Mouse (Mus musculus) stomach, embryonic 15.5 days (tissue): ENCODE results near the gene Sdk2. TPM values are rescaled to one million over a fixed set of nuclear protein-coding genes. Genes with fewer than 3 reads are reported as not detected.

ENCODE experiments used
- ATAC-seq: fragments of 200-750 bp; cut with Nextera tagmentation; 2 replicates; pipeline ENCODE4 v1.8.0; 2017; ENCODE audit warnings: low read depth, moderate number of reproducible peaks, moderate TSS enrichment; ENCODE audit not compliant: insufficient read depth, low FRiP score
- H3K27ac ChIP-seq: fragments of 300-500 bp; sonication (generic); 2 replicates; pipeline ENCODE4 v1.5.1; 2015; ENCODE audit warnings: mild to moderate bottlenecking, inconsistent platforms
- H3K27me3 ChIP-seq: fragments of 300-500 bp; sonication (generic); replicated peaks from 2 replicates; pipeline ENCODE4 v1.6.1; 2015; ENCODE audit warnings: inconsistent platforms
- H3K36me3 ChIP-seq: fragments of 300-500 bp; sonication (generic); 2 replicates; pipeline ENCODE4 v1.6.1; 2015; ENCODE audit warnings: inconsistent platforms
- H3K4me1 ChIP-seq: fragments of 300-500 bp; sonication (generic); 2 replicates; pipeline ENCODE4 v1.6.1; 2015; ENCODE audit warnings: inconsistent platforms
- H3K4me2 ChIP-seq: fragments of 300-500 bp; sonication (generic); 2 replicates; pipeline ENCODE4 v1.6.1; 2015; ENCODE audit warnings: mild to moderate bottlenecking, inconsistent platforms
- H3K4me3 ChIP-seq: fragments of 300-500 bp; sonication (generic); replicated peaks from 2 replicates; pipeline ENCODE4 v1.5.1; 2015; ENCODE audit warnings: inconsistent platforms
- H3K9ac ChIP-seq: fragments of 300-500 bp; sonication (generic); 2 replicates; pipeline ENCODE4 v1.6.1; 2015; ENCODE audit warnings: inconsistent platforms
- H3K9me3 ChIP-seq: fragments of 300-500 bp; sonication (generic); 2 replicates; pipeline ENCODE4 v1.6.1; 2016; ENCODE audit warnings: inconsistent platforms
- WGBS: fragments of 180-500 bp; shearing (Covaris S2); methylation state at CpG from one replicate; pipeline ENCODE4 v1.1.7; 2015; 5-methylcytosine and 5-hydroxymethylcytosine counted together
- polyA plus RNA-seq: library from polyadenylated mRNA; unstranded; fragments of >200 nt; fragmentation: Nextera tagmentation; extraction: Ambion mirVana; gene quantifications from 2 replicates; pipeline ENCODE4 v1.2.1, GENCODE M21; 2015

The Sdk2 gene
- polyA plus RNA-seq, 1 experiment from 2014 or later: 3.0 TPM

DNA sequence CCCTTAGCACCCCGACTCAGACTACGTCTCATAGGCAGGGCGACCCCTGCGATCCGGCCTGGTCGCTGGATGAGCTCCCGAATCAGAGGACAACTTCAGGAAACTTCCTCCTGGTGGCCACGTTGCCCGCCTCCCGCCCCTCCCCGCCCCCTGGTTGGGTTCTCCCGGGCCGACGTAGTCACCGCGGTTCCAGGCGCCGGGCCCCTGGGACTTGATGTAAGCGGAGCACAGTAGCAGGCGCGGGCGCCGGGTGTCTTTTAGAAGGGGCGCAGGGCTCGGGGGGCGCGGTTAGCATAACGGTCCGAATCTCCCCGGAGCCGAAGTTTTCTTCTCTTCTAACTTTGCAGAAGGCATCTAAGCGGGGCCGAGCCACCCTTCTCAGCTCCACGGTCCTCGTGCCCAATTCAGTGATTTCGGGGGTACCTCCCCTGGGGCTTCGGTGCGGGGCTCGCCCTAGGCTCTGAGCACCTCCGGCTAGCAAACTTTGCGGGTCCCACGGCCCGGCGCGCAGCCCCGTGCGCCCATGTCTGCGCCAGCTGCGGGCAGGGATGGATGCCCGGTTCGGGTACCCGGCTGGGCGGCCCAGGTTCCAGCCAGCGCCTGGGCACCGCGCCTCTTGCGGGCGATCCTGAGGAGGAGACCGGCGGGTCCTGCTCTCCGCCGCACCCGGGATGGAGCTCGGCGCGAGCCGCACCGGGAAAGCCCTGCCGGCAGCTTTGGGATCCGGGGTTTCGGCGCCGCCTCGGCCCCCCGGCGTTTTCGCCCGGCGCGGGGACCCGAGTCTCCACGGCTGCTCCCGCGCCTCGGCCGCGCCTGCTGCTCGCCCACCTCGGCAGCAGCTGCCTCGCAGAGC, 522 bp downstream of the Sdk2 start:
- under 1% methylated on average over 88 of the region's 90 CpGs for WGBS
- ATAC-seq: peak; percentile 12; the same call in 1 of the 2 replicates
- Histone ChIP-seq H3K4me2 (peak overlapping the region; percentile 98), H3K4me1 (peaks cover 28% of the 10 kb centered on the region), H3K27ac (peak overlapping the region; percentile 86), H3K9ac (peak overlapping the region; percentile 69), H3K27me3 (peaks cover 29% of the 10 kb centered on the region), H3K9me3 (no peaks in the 10 kb centered on the region), H3K36me3 (no peaks in the 10 kb centered on the region), H3K4me3 (peak overlapping the region; percentile 60)

GRCm38 (mm10) chr11:114065596-114065995, 1.2 kb downstream of the Sdk2 start:
- Histone ChIP-seq H3K4me1 (peaks cover 28% of the 10 kb centered on the region), H3K27ac (no peak overlapping the region), H3K36me3 (no peaks in the 10 kb centered on the region), H3K9ac (peak overlapping the region; percentile 17; the same call in 1 of the 2 replicates), H3K27me3 (peaks cover 29% of the 10 kb centered on the region), H3K9me3 (no peaks in the 10 kb centered on the region), H3K4me3 (peak overlapping the region; percentile 60), H3K4me2 (peak overlapping the region; percentile 98)
- 2% methylated on average over 19 of the region's 19 CpGs for WGBS
- ATAC-seq: no peak

DNA sequence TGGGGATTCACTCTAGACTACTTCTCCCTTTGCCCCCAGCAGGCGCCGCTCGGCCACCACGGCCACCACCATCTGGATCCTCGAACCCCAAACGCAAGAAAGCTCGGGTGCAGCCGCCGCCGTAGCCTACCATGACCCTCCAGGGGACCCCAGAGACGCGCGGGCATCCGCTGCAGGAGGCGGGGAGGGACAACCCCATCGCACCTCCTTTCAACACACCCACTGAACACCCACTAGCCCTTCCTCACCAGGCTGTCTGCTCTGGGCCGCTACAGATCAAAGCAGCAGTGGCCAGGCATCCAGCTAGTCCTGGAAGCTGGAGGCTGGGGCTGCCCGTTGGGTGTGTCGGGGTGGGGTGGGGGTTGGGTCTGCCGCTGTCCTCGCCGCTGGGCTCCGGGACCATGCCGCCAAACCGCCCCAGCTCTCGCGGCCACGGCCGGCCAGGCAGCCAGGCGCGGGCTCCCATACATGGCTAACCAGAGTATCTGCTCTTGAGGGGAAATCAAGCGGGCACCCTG, 1.9 kb downstream of the Sdk2 start:
- Histone ChIP-seq H3K9ac (peak overlapping the region; percentile 17; the same call in 1 of the 2 replicates), H3K9me3 (no peaks in the 10 kb centered on the region), H3K4me1 (peaks cover 28% of the 10 kb centered on the region), H3K36me3 (no peaks in the 10 kb centered on the region), H3K27ac (no peak overlapping the region), H3K4me3 (peak overlapping the region; percentile 60), H3K4me2 (peak overlapping the region; percentile 98), H3K27me3 (peaks cover 26% of the 10 kb centered on the region)
- WGBS: under 1% methylated on average over 32 of the region's 32 CpGs
- ATAC-seq: no peak

DNA sequence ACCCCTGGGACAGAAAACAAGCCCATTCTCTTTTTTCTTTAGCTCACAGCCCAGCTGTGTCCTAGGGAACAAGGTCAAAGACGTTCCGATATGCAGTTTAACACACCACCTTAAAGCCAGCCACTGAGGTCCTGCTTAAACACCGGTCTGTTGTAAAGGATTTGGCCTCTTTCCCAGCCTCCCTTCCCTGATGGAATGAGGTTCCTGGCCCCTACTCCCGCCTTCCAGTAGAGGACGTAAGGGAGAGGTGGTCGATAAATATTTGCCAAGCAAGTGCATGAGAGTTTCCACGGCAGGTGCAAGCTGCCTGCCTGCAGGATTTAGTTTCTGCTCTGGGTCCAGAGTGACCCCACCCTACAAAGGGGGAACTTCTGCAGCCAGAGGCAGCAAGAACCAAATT, 4.9 kb downstream of the Sdk2 start:
- no peak overlapping the region for H3K9ac ChIP-seq
- H3K36me3 ChIP-seq: no peaks in the 10 kb centered on the region
- WGBS: 25% methylated on average over 7 of the region's 7 CpGs
- ATAC-seq: peak; percentile 19; the same call in 1 of the 2 replicates
- no peaks in the 10 kb centered on the region for H3K9me3 ChIP-seq
- no peak overlapping the region for H3K27ac ChIP-seq
- no peak overlapping the region for H3K4me3 ChIP-seq
- peaks cover 17% of the 10 kb centered on the region for H3K27me3 ChIP-seq
- H3K4me1 ChIP-seq: peaks cover 20% of the 10 kb centered on the region
- no peak overlapping the region for H3K4me2 ChIP-seq

- no peak overlapping the region for H3K27ac ChIP-seq
- no peak overlapping the region for H3K4me3 ChIP-seq
- H3K4me1 ChIP-seq: peaks cover 18% of the 10 kb centered on the region
- ATAC-seq: no peak
- H3K27me3 ChIP-seq: peaks cover 14% of the 10 kb centered on the region
- H3K4me2 ChIP-seq: no peak overlapping the region
- H3K9ac ChIP-seq: no peak overlapping the region
- 60% methylated on average over 2 of the region's 2 CpGs for WGBS
- no peaks in the 10 kb centered on the region for H3K36me3 ChIP-seq
- no peaks in the 10 kb centered on the region for H3K9me3 ChIP-seq
These were observed 5.6 kb downstream of the Sdk2 start for GRCm38 (mm10) chr11:114061265-114061664.

GRCm38 (mm10) chr11:114056351-114056750, 10.5 kb downstream of the Sdk2 start:
- Histone ChIP-seq H3K27ac (no peak overlapping the region), H3K36me3 (no peaks in the 10 kb centered on the region), H3K9ac (no peak overlapping the region), H3K27me3 (no peaks in the 10 kb centered on the region), H3K4me1 (0 out of 2 replicates have a peak, but pooled peaks cover under 1% of the 10 kb centered on the region), H3K9me3 (no peaks in the 10 kb centered on the region), H3K4me2 (no peak overlapping the region), H3K4me3 (no peak overlapping the region)
- no peak for ATAC-seq
- 40% methylated on average over 2 of the region's 2 CpGs for WGBS

GRCm38 (mm10) chr11:114054581-114055315, 12.1 kb downstream of the Sdk2 start:
- Histone ChIP-seq H3K9ac (no peak overlapping the region), H3K27me3 (no peaks in the 10 kb centered on the region), H3K4me2 (no peak overlapping the region), H3K27ac (no peak overlapping the region), H3K36me3 (no peaks in the 10 kb centered on the region), H3K4me1 (0 out of 2 replicates have a peak, but pooled peaks cover 2% of the 10 kb centered on the region), H3K9me3 (no peaks in the 10 kb centered on the region), H3K4me3 (no peak overlapping the region)
- ATAC-seq: no peak
- 71% methylated on average over 17 of the region's 17 CpGs for WGBS

DNA sequence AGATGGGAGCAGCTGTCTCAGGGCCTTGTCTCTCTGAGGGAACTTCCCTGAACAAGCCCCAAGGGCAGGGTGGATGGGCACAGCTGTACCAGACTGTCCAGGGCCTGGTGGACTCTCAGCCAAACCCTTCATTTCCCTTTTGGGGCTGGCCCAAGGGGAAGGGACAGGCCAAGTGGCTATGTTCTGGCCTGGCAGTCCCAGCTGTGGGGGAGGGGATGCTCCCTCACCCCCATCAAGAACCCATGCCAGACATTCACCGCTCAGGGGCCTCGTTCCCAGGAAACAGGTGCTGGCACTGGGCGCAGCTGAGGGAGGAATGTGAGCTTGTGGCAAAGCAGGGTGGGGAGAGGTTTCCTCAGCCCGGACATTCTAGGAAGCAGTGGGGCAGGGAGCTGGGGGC, 15.5 kb downstream of the Sdk2 start:
- H3K27ac ChIP-seq: no peak overlapping the region
- no peak overlapping the region for H3K4me2 ChIP-seq
- no peaks in the 10 kb centered on the region for H3K27me3 ChIP-seq
- H3K4me1 ChIP-seq: peaks cover 10% of the 10 kb centered on the region; the same call in 1 of the 2 replicates
- no peaks in the 10 kb centered on the region for H3K36me3 ChIP-seq
- 52% methylated on average over 4 of the region's 4 CpGs for WGBS
- ATAC-seq: no peak
- H3K9me3 ChIP-seq: no peaks in the 10 kb centered on the region
- H3K4me3 ChIP-seq: no peak overlapping the region
- H3K9ac ChIP-seq: no peak overlapping the region

DNA sequence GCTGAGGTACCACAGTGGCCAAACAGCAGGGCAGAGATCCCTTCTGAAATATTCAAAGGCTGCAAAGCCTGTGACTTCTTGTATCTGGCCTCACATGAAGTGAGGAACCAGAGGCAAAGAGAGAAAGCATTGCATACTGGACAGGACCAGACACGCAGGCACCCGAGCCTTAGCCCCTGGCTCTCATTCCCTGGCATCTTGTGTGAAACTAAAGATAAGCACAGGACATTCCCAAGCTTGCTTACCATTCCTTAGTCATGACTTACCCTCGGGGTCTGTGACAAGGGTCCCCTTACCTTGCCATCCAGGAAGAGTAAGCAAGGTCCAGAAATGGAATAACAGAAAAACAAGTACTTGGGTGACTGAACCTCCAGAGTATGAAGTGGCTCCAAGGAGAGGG, 16.3 kb downstream of the Sdk2 start:
- H3K4me2 ChIP-seq: no peak overlapping the region
- WGBS: 71% methylated on average over 3 of the region's 3 CpGs
- H3K9me3 ChIP-seq: no peaks in the 10 kb centered on the region
- no peak for ATAC-seq
- no peaks in the 10 kb centered on the region for H3K36me3 ChIP-seq
- no peak overlapping the region for H3K9ac ChIP-seq
- peaks cover 10% of the 10 kb centered on the region; the same call in 1 of the 2 replicates for H3K4me1 ChIP-seq
- no peaks in the 10 kb centered on the region for H3K27me3 ChIP-seq
- no peak overlapping the region for H3K4me3 ChIP-seq
- H3K27ac ChIP-seq: no peak overlapping the region

DNA sequence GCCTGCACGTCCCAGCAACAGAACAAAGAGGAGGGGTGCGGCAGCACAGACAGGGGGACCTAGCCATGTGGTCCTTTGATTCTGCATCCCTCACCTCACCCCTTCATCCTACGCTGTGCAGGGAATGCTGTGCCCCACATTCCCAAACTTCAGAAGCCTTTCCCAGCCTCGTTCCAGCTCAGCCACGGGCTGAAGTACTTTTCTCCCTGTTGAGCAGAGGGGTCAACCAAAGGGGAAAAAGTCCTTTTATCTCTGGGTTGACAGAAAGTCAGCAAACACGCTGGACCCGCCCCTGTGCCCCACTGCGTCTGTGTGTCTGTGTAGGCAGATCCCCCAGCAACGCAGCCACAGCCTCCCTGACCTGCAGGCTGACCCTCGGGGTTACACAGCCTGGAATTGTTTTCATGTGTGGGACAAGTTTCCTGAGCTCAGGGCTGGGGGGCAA, 18.9 kb downstream of the Sdk2 start:
- Histone ChIP-seq H3K9ac (no peak overlapping the region), H3K36me3 (no peaks in the 10 kb centered on the region), H3K4me3 (no peak overlapping the region), H3K9me3 (no peaks in the 10 kb centered on the region), H3K27me3 (no peaks in the 10 kb centered on the region), H3K4me2 (0 out of 2 replicates have a peak overlapping the region, but pooled peaks have one; percentile 11), H3K4me1 (peaks cover 10% of the 10 kb centered on the region; the same call in 1 of the 2 replicates), H3K27ac (no peak overlapping the region)
- peak; percentile 44; the same call in 1 of the 2 replicates for ATAC-seq
- WGBS: 8% methylated on average over 10 of the region's 10 CpGs

GRCm38 (mm10) chr11:114046927-114047326, 19.9 kb downstream of the Sdk2 start:
- no peaks in the 10 kb centered on the region for H3K36me3 ChIP-seq
- no peak overlapping the region for H3K27ac ChIP-seq
- H3K9me3 ChIP-seq: no peaks in the 10 kb centered on the region
- no peak for ATAC-seq
- peaks cover 10% of the 10 kb centered on the region; the same call in 1 of the 2 replicates for H3K4me1 ChIP-seq
- no peak overlapping the region for H3K4me3 ChIP-seq
- WGBS: 95% methylated on average over 5 of the region's 5 CpGs
- H3K4me2 ChIP-seq: no peak overlapping the region
- no peaks in the 10 kb centered on the region for H3K27me3 ChIP-seq
- H3K9ac ChIP-seq: no peak overlapping the region
